Mouse (Mus musculus) inflammation-experienced regulatory T-cells, adult 6 months (primary cell): Measurements from ENCODE around the gene Ran. TPM values are rescaled to one million over a fixed set of nuclear protein-coding genes. Genes with fewer than 3 reads are reported as not detected.

Source experiments
- ATAC-seq: one replicate; pipeline ENCODE4 v1.8.0; 2017
- polyA plus RNA-seq, 3 experiments: library from polyadenylated mRNA; unstranded; fragments of 100-300 nt; shearing (Covaris generic); gene quantifications; one replicate each; pipeline ENCODE4 v1.2.1; 2017

The Ran gene
- polyA plus RNA-seq, 3 experiments from 2014 or later, result 221 to 494 (median 253) TPM

- ATAC-seq, result no peak
Observed at GRCm38 (mm10) chr5:129015540-129015939, 4.3 kb upstream of the Ran start.

- no peak for ATAC-seq
Observed at GRCm38 (mm10) chr5:129016370-129016769, 3.5 kb upstream of the Ran start.

GRCm38 (mm10) chr5:129018782-129019489 lies 933 bp upstream of the Ran start:
- ATAC-seq, result no peak

- peak; percentile 52 for ATAC-seq
Observed at GRCm38 (mm10) chr5:129020300-129020668, 415 bp downstream of the Ran start.

GRCm38 (mm10) chr5:129020731-129021130 lies 862 bp downstream of the Ran start:
- no peak for ATAC-seq

GRCm38 (mm10) chr5:129025048-129025447 lies 5.2 kb downstream of the Ran start:
- ATAC-seq, result no peak

- no peak for ATAC-seq
Observed at GRCm38 (mm10) chr5:129025725-129026124, 5.9 kb downstream of the Ran start.

GRCm38 (mm10) chr5:129026171-129026570 lies 6.3 kb downstream of the Ran start:
- no peak for ATAC-seq

GRCm38 (mm10) chr5:129026637-129027036 lies 6.8 kb downstream of the Ran start:
- no peak for ATAC-seq

GRCm38 (mm10) chr5:129029131-129029723 lies 9.4 kb downstream of the Ran start:
- ATAC-seq, result no peak

GRCm38 (mm10) chr5:129036678-129037077 lies 16.8 kb downstream of the Ran start:
- no peak for ATAC-seq

GRCm38 (mm10) chr5:129037739-129038138 lies 17.9 kb downstream of the Ran start:
- no peak for ATAC-seq

GRCm38 (mm10) chr5:129045641-129046580 lies 26.0 kb downstream of the Ran start:
- no peak for ATAC-seq

GRCm38 (mm10) chr5:129049372-129049771 lies 29.5 kb downstream of the Ran start:
- no peak for ATAC-seq

GRCm38 (mm10) chr5:129051910-129052309 lies 32.0 kb downstream of the Ran start:
- ATAC-seq, result no peak

- no peak for ATAC-seq
Observed at GRCm38 (mm10) chr5:129052636-129053355, 32.9 kb downstream of the Ran start.

- no peak for ATAC-seq
Observed at GRCm38 (mm10) chr5:129054675-129055284, 34.9 kb downstream of the Ran start.

GRCm38 (mm10) chr5:129059116-129059515 lies 39.2 kb downstream of the Ran start:
- no peak for ATAC-seq

GRCm38 (mm10) chr5:129061579-129061978 lies 41.7 kb downstream of the Ran start:
- ATAC-seq, result no peak

GRCm38 (mm10) chr5:129063037-129063791 lies 43.3 kb downstream of the Ran start:
- ATAC-seq, result peak; percentile 58

GRCm38 (mm10) chr5:129063792-129064087 lies 43.9 kb downstream of the Ran start:
- no peak for ATAC-seq

GRCm38 (mm10) chr5:129064186-129064585 lies 44.3 kb downstream of the Ran start:
- ATAC-seq, result no peak
